Mouse (Mus musculus): ENCODE data around the gene Fbxo44. TPM values are rescaled to one million over a fixed set of nuclear protein-coding genes. Genes with fewer than 3 reads are reported as not detected.
A peak's percentile ranks its signal among the peaks of the same experiment; 100 is the strongest.
"Not testable (repeated sequence)": the region's sequence is repeated elsewhere in the genome, so short reads cannot be mapped to it uniquely, and the experiment has no call there.

Fbxo44 gene
- polyA plus RNA-seq, 1 experiment from 2014 or later, result 19.7 TPM

GRCm38 (mm10) chr4:148181483-148181882 lies 21.2 kb upstream of the Fbxo44 start:
- H3K4me2 ChIP-seq (replicated peaks), result no peak overlapping the region
- no peak overlapping the region for H3K27ac ChIP-seq
- peaks cover 33% of the 10 kb centered on the region for H3K27me3 ChIP-seq
- 90% methylated on average over 12 of the region's 12 CpGs for WGBS
- no peak for ATAC-seq (ENCODE audit: insufficient number of reproducible peaks, insufficient read depth, low FRiP score, low TSS enrichment)
- no peaks in the 10 kb centered on the region for H3K9me3 ChIP-seq
- H3K9ac ChIP-seq, result no peak overlapping the region
- H3K36me3 ChIP-seq, result no peaks in the 10 kb centered on the region
- H3K4me1 ChIP-seq, result peaks cover 4% of the 10 kb centered on the region; the same call in 1 of the 2 replicates
- H3K4me3 ChIP-seq, result no peak overlapping the region

- H3K36me3 ChIP-seq, result no peaks in the 10 kb centered on the region
- no peak overlapping the region for H3K4me2 ChIP-seq (replicated peaks)
- no peak overlapping the region for H3K27ac ChIP-seq
- no peaks in the 10 kb centered on the region for H3K9me3 ChIP-seq
- H3K4me3 ChIP-seq, result no peak overlapping the region
- peaks cover 7% of the 10 kb centered on the region for H3K4me1 ChIP-seq
- no peak for ATAC-seq (ENCODE audit: insufficient number of reproducible peaks, insufficient read depth, low FRiP score, low TSS enrichment)
- H3K27me3 ChIP-seq, result peaks cover 68% of the 10 kb centered on the region
- no peak overlapping the region for H3K9ac ChIP-seq
Measured at GRCm38 (mm10) chr4:148177716-148178115, 17.4 kb upstream of the Fbxo44 start.

- not testable (repeated sequence) for H3K9ac ChIP-seq; H3K4me3 ChIP-seq; H3K36me3 ChIP-seq; H3K27ac ChIP-seq; H3K9me3 ChIP-seq; H3K4me2 ChIP-seq (replicated peaks); H3K4me1 ChIP-seq; ATAC-seq (ENCODE audit: insufficient number of reproducible peaks, insufficient read depth, low FRiP score, low TSS enrichment)
- WGBS, result 75% methylated on average over 5 of the region's 6 CpGs
- peaks cover 72% of the 10 kb centered on the region for H3K27me3 ChIP-seq
Measured at GRCm38 (mm10) chr4:148176603-148177002, 16.3 kb upstream of the Fbxo44 start.

GRCm38 (mm10) chr4:148174495-148174862 lies 14.2 kb upstream of the Fbxo44 start:
- H3K27ac ChIP-seq, result no peak overlapping the region
- no peak overlapping the region for H3K9ac ChIP-seq
- H3K27me3 ChIP-seq, result peaks cover 81% of the 10 kb centered on the region
- no peak overlapping the region for H3K4me2 ChIP-seq (replicated peaks)
- no peaks in the 10 kb centered on the region for H3K36me3 ChIP-seq
- ATAC-seq (ENCODE audit: insufficient number of reproducible peaks, insufficient read depth, low FRiP score, low TSS enrichment), result no peak
- H3K4me1 ChIP-seq, result peaks cover 7% of the 10 kb centered on the region
- 0 out of 2 replicates have a peak overlapping the region, but pooled peaks have one; percentile 4 for H3K4me3 ChIP-seq
- H3K9me3 ChIP-seq, result no peaks in the 10 kb centered on the region
- WGBS, result 14% methylated on average over 12 of the region's 12 CpGs

GRCm38 (mm10) chr4:148173811-148174494 lies 13.7 kb upstream of the Fbxo44 start:
- peaks cover 80% of the 10 kb centered on the region for H3K27me3 ChIP-seq

GRCm38 (mm10) chr4:148171261-148171660 lies 11.0 kb upstream of the Fbxo44 start:
- H3K27me3 ChIP-seq, result peaks cover 82% of the 10 kb centered on the region
- WGBS, result 17% methylated on average over 3 of the region's 3 CpGs
- no peak for ATAC-seq (ENCODE audit: insufficient number of reproducible peaks, insufficient read depth, low FRiP score, low TSS enrichment)
- no peak overlapping the region for H3K9ac ChIP-seq
- H3K4me3 ChIP-seq, result no peak overlapping the region
- H3K36me3 ChIP-seq, result no peaks in the 10 kb centered on the region
- H3K4me2 ChIP-seq (replicated peaks), result no peak overlapping the region
- no peaks in the 10 kb centered on the region for H3K9me3 ChIP-seq
- peaks cover 11% of the 10 kb centered on the region for H3K4me1 ChIP-seq
- no peak overlapping the region for H3K27ac ChIP-seq

More at GRCm38 (mm10) chr4:148173811-148174494, 13.7 kb upstream of the Fbxo44 start:
- no peak for ATAC-seq (ENCODE audit: insufficient number of reproducible peaks, insufficient read depth, low FRiP score, low TSS enrichment)
- WGBS, result under 1% methylated on average over 30 of the region's 30 CpGs
- Histone ChIP-seq H3K9ac (no peak overlapping the region), H3K36me3 (no peaks in the 10 kb centered on the region), H3K27ac (no peak overlapping the region), H3K9me3 (no peaks in the 10 kb centered on the region), H3K4me3 (0 out of 2 replicates have a peak overlapping the region, but pooled peaks have one; percentile 4), H3K4me1 (peaks cover 7% of the 10 kb centered on the region), H3K4me2 (replicated peaks) (peak overlapping the region; percentile 27; the same call in 1 of the 2 replicates)

GRCm38 (mm10) chr4:148170842-148171241 lies 10.6 kb upstream of the Fbxo44 start:
- 4% methylated on average over 2 of the region's 2 CpGs for WGBS

GRCm38 (mm10) chr4:148169586-148169985 lies 9.3 kb upstream of the Fbxo44 start:
- H3K4me2 ChIP-seq (replicated peaks), result no peak overlapping the region
- H3K4me3 ChIP-seq, result no peak overlapping the region
- no peaks in the 10 kb centered on the region for H3K36me3 ChIP-seq
- H3K27ac ChIP-seq, result no peak overlapping the region
- H3K27me3 ChIP-seq, result peaks cover 82% of the 10 kb centered on the region
- H3K4me1 ChIP-seq, result peaks cover 13% of the 10 kb centered on the region
- ATAC-seq (ENCODE audit: insufficient number of reproducible peaks, insufficient read depth, low FRiP score, low TSS enrichment), result no peak
- H3K9me3 ChIP-seq, result no peaks in the 10 kb centered on the region
- WGBS, result 20% methylated on average over 15 of the region's 15 CpGs
- no peak overlapping the region for H3K9ac ChIP-seq

More at GRCm38 (mm10) chr4:148170842-148171241, 10.6 kb upstream of the Fbxo44 start:
- Histone ChIP-seq H3K4me2 (replicated peaks) (no peak overlapping the region), H3K27me3 (peaks cover 82% of the 10 kb centered on the region), H3K36me3 (no peaks in the 10 kb centered on the region), H3K9ac (no peak overlapping the region), H3K27ac (no peak overlapping the region), H3K4me3 (no peak overlapping the region), H3K4me1 (peaks cover 13% of the 10 kb centered on the region), H3K9me3 (no peaks in the 10 kb centered on the region)
- ATAC-seq (ENCODE audit: insufficient number of reproducible peaks, insufficient read depth, low FRiP score, low TSS enrichment), result no peak

- no peak overlapping the region for H3K4me3 ChIP-seq
- no peak overlapping the region for H3K27ac ChIP-seq
- ATAC-seq (ENCODE audit: insufficient number of reproducible peaks, insufficient read depth, low FRiP score, low TSS enrichment), result no peak
- H3K9me3 ChIP-seq, result no peaks in the 10 kb centered on the region
- H3K4me2 ChIP-seq (replicated peaks), result no peak overlapping the region
- H3K9ac ChIP-seq, result no peak overlapping the region
- peaks cover 82% of the 10 kb centered on the region for H3K27me3 ChIP-seq
- peaks cover 10% of the 10 kb centered on the region for H3K4me1 ChIP-seq
- whole genome bisulfite sequencing, result 25% methylated on average over 7 of the region's 7 CpGs
- no peaks in the 10 kb centered on the region for H3K36me3 ChIP-seq
Measured at GRCm38 (mm10) chr4:148168287-148168686, 8.0 kb upstream of the Fbxo44 start.

- H3K4me1 ChIP-seq, result peaks cover 10% of the 10 kb centered on the region
- H3K4me3 ChIP-seq, result peak overlapping the region; percentile 9; the same call in 1 of the 2 replicates
- H3K27me3 ChIP-seq, result peaks cover 82% of the 10 kb centered on the region
- no peaks in the 10 kb centered on the region for H3K36me3 ChIP-seq
- ATAC-seq (ENCODE audit: insufficient number of reproducible peaks, insufficient read depth, low FRiP score, low TSS enrichment), result no peak
- peak overlapping the region; percentile 32 for H3K4me2 ChIP-seq (replicated peaks)
- H3K9ac ChIP-seq, result no peak overlapping the region
- H3K9me3 ChIP-seq, result no peaks in the 10 kb centered on the region
- 7% methylated on average over 3 of the region's 4 CpGs for WGBS
- no peak overlapping the region for H3K27ac ChIP-seq
Measured at GRCm38 (mm10) chr4:148166986-148167385, 6.7 kb upstream of the Fbxo44 start.

- Histone ChIP-seq H3K27ac (no peak overlapping the region), H3K4me3 (peak overlapping the region; percentile 9; the same call in 1 of the 2 replicates), H3K9ac (no peak overlapping the region), H3K4me1 (peaks cover 10% of the 10 kb centered on the region), H3K4me2 (replicated peaks) (peak overlapping the region; percentile 32), H3K9me3 (no peaks in the 10 kb centered on the region), H3K36me3 (no peaks in the 10 kb centered on the region), H3K27me3 (peaks cover 83% of the 10 kb centered on the region)
- no peak for ATAC-seq (ENCODE audit: insufficient number of reproducible peaks, insufficient read depth, low FRiP score, low TSS enrichment)
- WGBS, result 2% methylated on average over 10 of the region's 10 CpGs
Measured at GRCm38 (mm10) chr4:148166431-148166830, 6.1 kb upstream of the Fbxo44 start.

- H3K4me1 ChIP-seq, result peaks cover 16% of the 10 kb centered on the region
- no peak overlapping the region for H3K4me3 ChIP-seq
- no peak overlapping the region for H3K4me2 ChIP-seq (replicated peaks)
- no peak overlapping the region for H3K9ac ChIP-seq
- no peak overlapping the region for H3K27ac ChIP-seq
- H3K27me3 ChIP-seq, result peaks cover 87% of the 10 kb centered on the region
- no peaks in the 10 kb centered on the region for H3K9me3 ChIP-seq
- WGBS, result 4% methylated on average over 17 of the region's 17 CpGs
- no peak for ATAC-seq (ENCODE audit: insufficient number of reproducible peaks, insufficient read depth, low FRiP score, low TSS enrichment)
- no peaks in the 10 kb centered on the region for H3K36me3 ChIP-seq
Measured at GRCm38 (mm10) chr4:148165551-148165950, 5.3 kb upstream of the Fbxo44 start.

All from embryonic facial prominence, embryonic 12.5 days (tissue).